Mouse (Mus musculus) stomach, embryonic 16.5 days (tissue): ENCODE measurements at regions not wholly inside any gene's neighbourhood (a gene's known extent, or its start where the extent isn't known, plus 50 kb on each side); places are given as distances from the start of the nearest gene placed in this dataset.

ENCODE experiments used
- ATAC-seq: fragments of 200-750 bp; cut with Nextera tagmentation; 2 replicates; pipeline ENCODE4 v1.8.0; 2017; ENCODE audit warnings: moderate number of reproducible peaks, moderate TSS enrichment; ENCODE audit not compliant: insufficient read depth, low FRiP score
- H3K27ac ChIP-seq: fragments of 300-500 bp; sonication (generic); 2 replicates; pipeline ENCODE4 v1.5.1; 2014; ENCODE audit warnings: low read length
- H3K27me3 ChIP-seq: fragments of 300-500 bp; sonication (generic); 2 replicates; pipeline ENCODE4 v1.6.1; 2014; ENCODE audit warnings: low read length, control low read depth, mixed read lengths; ENCODE audit not compliant: control insufficient read depth, insufficient read depth
- H3K36me3 ChIP-seq: fragments of 300-500 bp; sonication (generic); 2 replicates; pipeline ENCODE4 v1.6.1; 2014; ENCODE audit warnings: low read length; ENCODE audit not compliant: control insufficient read depth, insufficient read depth
- H3K4me1 ChIP-seq: fragments of 300-500 bp; sonication (generic); 2 replicates; pipeline ENCODE4 v1.6.1; 2014; ENCODE audit warnings: low read length, control low read depth, mixed read lengths; ENCODE audit not compliant: control insufficient read depth, insufficient read depth
- H3K4me2 ChIP-seq: fragments of 300-500 bp; sonication (generic); 2 replicates; pipeline ENCODE4 v1.6.1; 2014; ENCODE audit warnings: low read depth, low read length, mixed read lengths
- H3K4me3 ChIP-seq: fragments of 300-500 bp; sonication (generic); replicated peaks from 2 replicates; pipeline ENCODE4 v1.5.1; 2014; ENCODE audit warnings: mild to moderate bottlenecking, low read length
- H3K9ac ChIP-seq: fragments of 300-500 bp; sonication (generic); 2 replicates; pipeline ENCODE4 v1.6.1; 2014; ENCODE audit warnings: low read length
- H3K9me3 ChIP-seq: fragments of 300-500 bp; sonication (generic); replicated peaks from 2 replicates; pipeline ENCODE4 v1.6.1; 2016; ENCODE audit warnings: low read length, control low read depth; ENCODE audit not compliant: control insufficient read depth
- WGBS: fragments of 180-500 bp; shearing (Covaris S2); extraction: QIAGEN DNeasy Blood & Tissue Kit; methylation state at CpG from one replicate; pipeline ENCODE4 v1.1.7; 2014; 5-methylcytosine and 5-hydroxymethylcytosine counted together

DNA sequence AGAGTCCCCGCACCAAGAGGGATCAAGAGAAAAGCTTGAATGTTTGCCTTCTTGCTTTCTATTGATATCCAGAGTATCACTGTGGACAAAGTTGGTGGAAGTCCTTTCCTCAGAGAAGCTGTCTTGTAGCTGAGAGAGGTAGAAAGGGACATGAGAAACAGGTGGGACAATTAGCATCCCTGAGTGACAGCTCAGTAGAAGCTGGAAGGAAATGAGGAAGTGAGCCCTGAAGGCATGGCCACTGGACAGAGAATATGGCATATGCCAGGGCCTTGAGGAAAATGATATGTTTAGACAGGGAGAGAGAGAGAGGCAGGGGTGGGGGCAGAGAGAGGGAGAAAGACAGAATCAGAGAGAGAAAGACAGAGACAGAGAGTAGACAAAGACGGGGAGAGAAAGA lies 241.4 kb downstream of the Nuak1 start:
- 73% methylated on average over 2 of the region's 2 CpGs for WGBS
- Histone ChIP-seq H3K4me1 (no peaks in the 10 kb centered on the region), H3K4me3 (no peak overlapping the region), H3K9me3 (no peaks in the 10 kb centered on the region), H3K27ac (no peak overlapping the region), H3K36me3 (no peaks in the 10 kb centered on the region), H3K4me2 (no peak overlapping the region), H3K27me3 (no peaks in the 10 kb centered on the region), H3K9ac (no peak overlapping the region)
- ATAC-seq = no peak

DNA sequence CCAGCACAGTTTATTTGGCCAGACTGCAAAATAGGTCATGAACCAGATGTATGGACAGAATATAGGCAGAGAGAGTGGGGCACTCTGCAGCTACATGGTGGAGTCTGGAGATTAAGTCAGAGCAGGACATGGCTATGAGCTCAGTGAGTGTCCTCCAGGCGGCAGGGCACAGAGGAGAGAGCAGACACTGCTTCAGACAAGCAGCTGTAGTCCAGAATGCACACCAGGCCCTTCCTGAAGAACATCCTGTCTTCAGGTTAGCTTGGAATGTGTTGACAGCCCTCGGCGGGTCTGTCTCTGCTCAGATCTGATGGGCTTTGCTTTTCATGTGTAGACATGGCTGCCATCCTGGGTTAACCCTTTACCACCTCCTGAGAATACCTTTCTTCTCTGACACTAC lies 238.6 kb downstream of the Nuak1 start:
- H3K27me3 ChIP-seq = no peaks in the 10 kb centered on the region
- H3K27ac ChIP-seq = no peak overlapping the region
- no peak overlapping the region for H3K4me3 ChIP-seq
- H3K36me3 ChIP-seq = no peaks in the 10 kb centered on the region
- WGBS = 23% methylated on average over 3 of the region's 3 CpGs
- H3K4me2 ChIP-seq = no peak overlapping the region
- H3K9me3 ChIP-seq = no peaks in the 10 kb centered on the region
- no peaks in the 10 kb centered on the region for H3K4me1 ChIP-seq
- no peak for ATAC-seq
- H3K9ac ChIP-seq = no peak overlapping the region

DNA sequence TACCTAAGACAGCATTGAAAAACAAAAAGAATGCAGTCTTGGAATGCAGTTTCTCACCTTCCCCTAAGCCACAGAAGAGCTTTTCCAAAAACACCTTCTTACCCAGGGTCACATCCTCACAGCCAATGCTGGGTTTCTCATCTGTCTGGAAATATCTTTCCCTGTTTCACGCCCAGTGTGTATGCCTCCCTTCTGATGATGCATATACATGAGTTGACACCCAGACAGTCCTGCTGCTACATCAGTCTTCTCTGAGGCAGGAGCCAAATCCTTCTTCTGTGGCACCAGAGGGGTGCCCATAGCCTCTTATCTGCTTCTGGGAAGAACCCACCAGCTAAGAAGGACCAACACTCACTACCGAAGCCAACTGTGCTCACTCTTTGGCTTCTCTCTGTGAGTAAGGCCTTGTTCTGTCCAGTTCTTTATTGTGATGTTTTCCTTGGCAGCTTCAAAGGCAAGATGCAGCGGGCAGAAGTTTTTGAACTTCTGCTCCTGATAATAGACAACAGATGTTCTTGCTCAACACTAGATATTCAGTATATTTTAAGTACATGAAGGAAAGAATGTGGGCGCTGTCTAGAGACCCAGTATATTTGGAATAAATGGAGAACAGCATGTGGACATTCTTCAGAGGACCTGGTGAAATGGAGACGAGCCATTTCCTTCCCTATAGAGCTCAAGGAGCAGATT lies 228.2 kb downstream of the Nuak1 start:
- H3K36me3 ChIP-seq = no peaks in the 10 kb centered on the region

DNA sequence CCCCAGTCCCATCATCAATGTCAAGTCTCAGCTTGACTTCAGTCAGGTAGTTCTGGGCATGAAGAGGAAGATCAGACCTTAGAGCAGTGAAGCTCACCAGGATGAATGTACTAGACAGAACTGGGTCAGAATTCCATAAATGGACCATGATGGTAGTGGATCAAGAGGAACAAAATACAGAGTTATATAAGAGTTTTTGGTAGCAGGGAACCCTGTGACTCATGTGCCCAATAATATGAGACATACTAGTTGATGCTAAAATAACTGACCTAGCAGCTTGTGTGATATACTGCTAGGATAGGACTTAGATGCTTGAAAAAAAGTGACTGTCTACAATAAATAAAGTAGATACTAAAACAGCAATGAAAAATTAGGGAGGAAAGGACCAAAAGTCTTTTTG lies 225.6 kb downstream of the Nuak1 start:
- Histone ChIP-seq H3K27me3 (no peaks in the 10 kb centered on the region), H3K4me1 (no peaks in the 10 kb centered on the region), H3K9me3 (no peaks in the 10 kb centered on the region), H3K4me3 (no peak overlapping the region), H3K9ac (no peak overlapping the region), H3K4me2 (no peak overlapping the region), H3K27ac (no peak overlapping the region), H3K36me3 (no peaks in the 10 kb centered on the region)
- no peak for ATAC-seq

More for the DNA sequence above, 228.2 kb downstream of the Nuak1 start:
- Histone ChIP-seq H3K9me3 (no peaks in the 10 kb centered on the region; the same call in 1 of the 2 replicates), H3K4me1 (no peaks in the 10 kb centered on the region), H3K4me3 (no peak overlapping the region), H3K9ac (no peak overlapping the region), H3K4me2 (no peak overlapping the region), H3K27me3 (no peaks in the 10 kb centered on the region), H3K27ac (no peak overlapping the region)
- 71% methylated on average over 5 of the region's 5 CpGs for WGBS
- no peak for ATAC-seq

DNA sequence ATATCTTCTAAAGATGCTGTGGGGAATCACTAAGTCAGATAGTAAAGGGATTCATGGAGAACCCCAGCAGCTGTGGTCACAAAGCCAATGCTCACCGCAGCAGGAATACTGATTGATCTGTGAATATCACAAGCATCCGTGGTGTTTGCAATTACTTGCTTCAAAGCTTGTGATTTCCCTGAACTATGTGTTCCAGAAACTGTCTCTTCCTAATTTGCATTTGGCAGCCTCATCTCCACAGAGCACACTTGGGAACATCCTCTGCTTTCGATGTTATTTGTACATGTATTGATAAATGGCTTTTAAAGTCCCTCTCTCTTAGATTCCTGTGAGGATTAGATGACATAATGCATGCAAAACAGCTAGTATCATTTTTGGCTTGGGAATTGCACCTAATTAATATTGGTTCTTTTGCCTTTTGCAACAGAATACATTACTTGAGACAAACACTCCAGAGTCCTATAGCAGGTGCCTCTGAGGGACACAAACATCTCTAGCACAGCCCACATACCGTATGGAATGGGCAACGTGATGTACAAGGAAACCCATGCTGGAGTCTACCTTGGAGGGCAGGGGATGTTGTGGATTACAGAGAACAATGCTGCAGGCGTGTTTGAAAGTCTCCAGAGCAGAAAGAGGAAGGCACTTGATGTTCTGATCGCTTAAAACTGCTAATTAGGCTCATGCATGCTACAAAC lies 211.0 kb downstream of the Nuak1 start:
- no peaks in the 10 kb centered on the region for H3K36me3 ChIP-seq
- no peaks in the 10 kb centered on the region for H3K27me3 ChIP-seq
- 76% methylated on average over 7 of the region's 7 CpGs for WGBS
- no peak overlapping the region for H3K9ac ChIP-seq
- no peaks in the 10 kb centered on the region for H3K4me1 ChIP-seq
- no peak overlapping the region for H3K4me3 ChIP-seq
- no peak overlapping the region for H3K4me2 ChIP-seq
- H3K27ac ChIP-seq = no peak overlapping the region
- no peak for ATAC-seq
- no peaks in the 10 kb centered on the region for H3K9me3 ChIP-seq

DNA sequence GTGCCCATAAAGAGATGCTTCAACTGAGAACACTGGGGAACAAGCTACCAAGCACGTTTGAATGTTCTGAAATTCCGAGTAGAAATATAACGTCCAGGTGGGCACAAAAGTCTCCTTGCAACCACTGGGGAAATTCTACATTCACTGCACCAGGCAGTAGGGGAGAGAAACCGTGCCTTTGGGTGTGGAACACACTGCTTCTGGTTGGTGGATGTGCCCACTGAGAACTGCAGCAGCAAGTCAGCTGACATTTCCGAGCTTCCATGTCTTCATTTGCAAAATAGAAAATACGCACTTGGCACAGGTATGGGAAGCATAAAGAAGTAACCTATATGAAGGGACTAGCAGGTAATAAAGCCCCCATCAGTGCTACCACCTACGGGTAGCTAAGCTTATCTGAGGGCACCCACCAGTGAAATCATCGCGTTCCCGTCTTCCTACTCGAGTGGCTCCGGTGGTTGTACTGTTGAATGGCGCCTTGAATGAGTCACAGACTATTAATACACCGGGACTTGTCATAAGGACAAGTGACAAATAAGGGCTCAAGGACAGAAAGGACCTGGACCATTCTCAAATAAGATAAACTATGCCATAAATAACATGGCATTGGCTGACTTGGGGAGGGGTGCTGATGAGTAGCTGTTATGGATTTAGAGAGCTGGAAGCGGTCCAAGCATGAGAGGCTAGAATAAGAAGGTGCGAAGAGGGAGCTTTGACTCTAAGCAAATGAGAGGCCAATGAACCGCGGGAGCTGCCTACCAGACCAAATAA lies 210.2 kb downstream of the Nuak1 start:
- no peaks in the 10 kb centered on the region for H3K36me3 ChIP-seq
- no peak overlapping the region for H3K9ac ChIP-seq
- H3K4me2 ChIP-seq = no peak overlapping the region
- no peaks in the 10 kb centered on the region for H3K9me3 ChIP-seq
- 79% methylated on average over 18 of the region's 18 CpGs for WGBS
- H3K4me3 ChIP-seq = no peak overlapping the region
- no peaks in the 10 kb centered on the region for H3K27me3 ChIP-seq
- no peak overlapping the region for H3K27ac ChIP-seq
- no peak for ATAC-seq
- H3K4me1 ChIP-seq = no peaks in the 10 kb centered on the region

DNA sequence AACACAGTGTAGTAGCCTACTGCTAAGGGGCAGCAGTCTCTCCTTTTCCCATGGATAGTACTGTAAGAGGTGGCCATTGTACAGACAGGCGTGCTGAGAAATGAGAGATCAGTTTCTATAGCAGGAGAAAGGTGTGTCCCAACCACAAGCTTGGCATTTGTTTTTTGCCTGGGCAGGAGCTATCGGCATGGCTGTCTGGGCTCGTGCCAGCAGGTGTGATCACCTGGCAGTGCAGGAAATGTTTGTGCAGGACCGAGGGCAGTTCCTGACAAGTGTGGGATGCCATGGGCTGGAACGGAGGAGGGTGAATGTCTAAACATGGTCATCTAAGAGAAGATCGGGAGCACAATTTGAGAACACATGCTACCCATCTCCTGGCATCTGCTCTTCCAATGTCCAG lies 205.4 kb downstream of the Nuak1 start:
- H3K9ac ChIP-seq = no peak overlapping the region
- H3K27me3 ChIP-seq = no peaks in the 10 kb centered on the region
- no peak overlapping the region for H3K4me2 ChIP-seq
- 75% methylated on average over 6 of the region's 6 CpGs for WGBS
- no peaks in the 10 kb centered on the region for H3K4me1 ChIP-seq
- no peak overlapping the region for H3K27ac ChIP-seq
- no peak for ATAC-seq
- no peaks in the 10 kb centered on the region for H3K9me3 ChIP-seq
- H3K4me3 ChIP-seq = no peak overlapping the region
- no peaks in the 10 kb centered on the region for H3K36me3 ChIP-seq

DNA sequence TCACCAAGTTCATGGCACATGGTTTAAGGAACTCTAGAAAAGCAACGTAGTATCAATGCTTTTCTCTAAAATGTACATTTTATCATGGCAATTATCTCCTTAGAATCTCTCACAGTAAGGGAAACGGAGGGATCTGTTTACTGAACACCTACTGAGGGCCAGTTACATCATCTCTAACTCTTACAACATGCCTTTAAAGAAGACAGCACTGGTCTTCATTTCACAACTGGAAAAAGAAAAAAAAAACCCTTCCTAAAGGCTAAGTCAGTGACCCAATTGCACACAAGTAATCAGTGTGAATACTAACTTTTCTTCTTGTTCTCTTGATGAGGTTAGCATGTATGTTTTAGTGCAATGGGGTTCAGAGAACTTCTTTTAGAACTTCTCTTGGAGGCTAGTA lies 204.2 kb downstream of the Nuak1 start:
- no peak overlapping the region for H3K9ac ChIP-seq
- H3K9me3 ChIP-seq = no peaks in the 10 kb centered on the region
- H3K27ac ChIP-seq = no peak overlapping the region
- 71% methylated on average over 2 of the region's 2 CpGs for WGBS
- H3K4me2 ChIP-seq = no peak overlapping the region
- H3K4me1 ChIP-seq = no peaks in the 10 kb centered on the region
- H3K4me3 ChIP-seq = no peak overlapping the region
- no peaks in the 10 kb centered on the region for H3K36me3 ChIP-seq
- no peaks in the 10 kb centered on the region for H3K27me3 ChIP-seq
- ATAC-seq = no peak

DNA sequence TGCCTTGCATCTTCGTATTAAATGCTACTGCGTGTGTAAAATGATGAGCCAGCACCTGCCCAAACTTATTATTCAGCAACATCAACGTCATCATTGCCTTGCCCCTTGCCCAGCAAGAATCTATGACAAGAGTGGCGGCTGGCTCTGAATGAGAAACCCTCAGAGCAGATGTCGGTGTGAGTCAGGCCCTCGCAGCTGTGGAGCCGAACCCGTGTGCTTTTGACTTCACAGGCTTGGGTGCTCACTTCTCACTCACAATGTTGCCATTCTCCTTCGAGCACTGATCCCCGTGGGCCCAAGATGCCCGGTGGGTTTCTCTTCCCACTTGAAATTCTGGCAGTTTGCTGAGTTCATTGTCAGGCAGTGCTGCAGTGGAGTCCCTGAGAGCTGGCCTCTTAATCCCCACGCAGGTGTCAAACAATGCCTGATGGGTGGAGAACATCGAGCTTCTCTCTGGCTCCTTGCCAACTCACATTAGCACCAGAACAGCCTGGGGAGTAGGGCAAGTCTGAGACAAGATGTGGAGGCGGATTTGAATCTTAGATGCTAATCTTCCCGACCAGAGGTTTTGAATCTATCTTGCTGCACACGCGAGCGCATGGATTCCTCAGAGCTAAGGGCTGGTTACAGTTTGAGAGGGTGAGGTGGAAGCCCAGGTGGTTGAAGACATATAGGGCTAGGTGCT lies 202.0 kb downstream of the Nuak1 start:
- WGBS = 50% methylated on average over 18 of the region's 18 CpGs

More for the DNA sequence above, 202.0 kb downstream of the Nuak1 start:
- no peaks in the 10 kb centered on the region for H3K36me3 ChIP-seq
- H3K4me2 ChIP-seq = no peak overlapping the region
- no peaks in the 10 kb centered on the region for H3K4me1 ChIP-seq
- H3K27me3 ChIP-seq = no peaks in the 10 kb centered on the region
- H3K9me3 ChIP-seq = peaks cover 10% of the 10 kb centered on the region; the same call in 1 of the 2 replicates
- H3K27ac ChIP-seq = no peak overlapping the region
- H3K4me3 ChIP-seq = no peak overlapping the region
- ATAC-seq = no peak
- H3K9ac ChIP-seq = no peak overlapping the region
